Comparison of ENCODE assay signal across 27 mouse cellular contexts in the genomic region with DNA sequence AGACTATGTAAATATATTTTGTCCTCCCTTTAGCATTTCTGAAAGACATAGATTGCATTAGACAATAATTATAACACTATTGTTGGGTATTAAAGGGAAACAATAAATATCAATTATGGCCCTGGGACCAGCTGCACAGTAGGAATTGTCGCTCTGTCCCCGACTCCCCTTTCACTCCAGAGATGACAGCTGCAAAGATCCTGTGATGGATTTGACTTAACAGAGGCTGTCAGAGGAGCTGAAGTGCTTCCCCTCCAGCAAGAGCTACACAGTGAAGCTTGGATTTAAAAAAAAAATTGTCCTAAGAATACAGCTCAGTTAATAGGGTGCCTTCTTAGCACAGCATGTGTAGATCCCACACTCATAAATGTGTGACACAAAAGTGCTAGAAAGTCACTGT. TPM values are rescaled to one million over a fixed set of nuclear protein-coding genes. Genes with fewer than 3 reads are reported as not detected.
"Had no signal": no experiment of that assay in that cellular context is flagged by ENCODE, and none has a peak within 500 bp of the region (broad histone marks: within the 10 kb centered on the region; RNA-seq: fewer than 3 reads in every experiment).

No protein-coding gene starts in this region.

- H3K4me1 ChIP-seq: midbrain, embryonic 12.5 days; midbrain, embryonic 15.5 days; neural tube, embryonic 12.5 days; neural tube, embryonic 15.5 days had no signal

- H3K9me3 ChIP-seq: midbrain, embryonic 12.5 days; midbrain, embryonic 15.5 days; neural tube, embryonic 12.5 days; neural tube, embryonic 15.5 days had no signal

- H3K4me3 ChIP-seq: midbrain, embryonic 12.5 days; midbrain, embryonic 15.5 days; neural tube, embryonic 12.5 days; neural tube, embryonic 15.5 days had no signal

- H3K9ac ChIP-seq: liver, embryonic 14.5 days; liver, postnatal 0 days; lung, embryonic 14.5 days; midbrain, embryonic 12.5 days; midbrain, embryonic 15.5 days; neural tube, embryonic 12.5 days; neural tube, embryonic 15.5 days had no signal

- H3K27me3 ChIP-seq: midbrain, embryonic 12.5 days; midbrain, embryonic 15.5 days; neural tube, embryonic 12.5 days; neural tube, embryonic 15.5 days had no signal

- H3K27ac ChIP-seq: liver, embryonic 14.5 days; macrophage; midbrain, embryonic 12.5 days; midbrain, embryonic 15.5 days; neural tube, embryonic 12.5 days; neural tube, embryonic 15.5 days; stomach, postnatal 0 days had no signal

- ATAC-seq: liver, postnatal 0 days; lung, postnatal 0 days; midbrain, embryonic 15.5 days had no signal

- H3K36me3 ChIP-seq: midbrain, embryonic 12.5 days; midbrain, embryonic 15.5 days; neural tube, embryonic 12.5 days; neural tube, embryonic 15.5 days had no signal

- H3K4me2 ChIP-seq: lung, embryonic 14.5 days; midbrain, embryonic 12.5 days; midbrain, embryonic 15.5 days; neural tube, embryonic 12.5 days; neural tube, embryonic 15.5 days had no signal

- DNase-seq: kidney, adult 9 months; kidney, postnatal 14 days; kidney, postnatal 4 days; liver, postnatal 0 days; lung, embryonic 14.5 days; right cerebral cortex, adult 18-20 months; right cerebral cortex, postnatal 14 days; right cerebral cortex, postnatal 4 days; thymus, adult 2 months; thymus, postnatal 14 days; thymus, postnatal 4 days had no signal

RNA-seq across cellular contexts. Expression of a gene that starts 13.1 kb away (rescaled TPM):
- total RNA-seq: layer of hippocampus, adult 18-20 months; layer of hippocampus, postnatal 14 days; left cerebral cortex, adult 8-10 months; left cerebral cortex, postnatal 25 days had no signal
- polyA plus RNA-seq: kidney, embryonic 16.5 days; limb, embryonic 11.5 days; limb, embryonic 14.5 days; lung, embryonic 14.5 days; lung, postnatal 0 days; midbrain, embryonic 12.5 days; midbrain, embryonic 15.5 days; neural tube, embryonic 12.5 days; neural tube, embryonic 15.5 days; stomach, embryonic 14.5 days; stomach, postnatal 0 days had no signal
